Mouse (Mus musculus) cerebellum, postnatal 10 days (tissue): ENCODE measurements at regions not wholly inside any gene's neighbourhood (a gene's known extent, or its start where the extent isn't known, plus 50 kb on each side); places are given as distances from the start of the nearest gene placed in this dataset.

ENCODE experiments used
- DNase-seq, 2 experiments: peaks; one replicate each; pipeline ENCODE4 v3.0.0; 2021; ENCODE audit warnings: mixed read lengths in 2 of 2

- no peak for DNase-seq
Observed at GRCm38 (mm10) chr12:85527011-85527410, 53.3 kb downstream of the Fos start.

GRCm38 (mm10) chr12:85531638-85532037, 57.9 kb downstream of the Fos start:
- no peak for DNase-seq

GRCm38 (mm10) chr12:85532221-85532612, 58.5 kb downstream of the Fos start:
- DNase-seq, result no peak

DNA sequence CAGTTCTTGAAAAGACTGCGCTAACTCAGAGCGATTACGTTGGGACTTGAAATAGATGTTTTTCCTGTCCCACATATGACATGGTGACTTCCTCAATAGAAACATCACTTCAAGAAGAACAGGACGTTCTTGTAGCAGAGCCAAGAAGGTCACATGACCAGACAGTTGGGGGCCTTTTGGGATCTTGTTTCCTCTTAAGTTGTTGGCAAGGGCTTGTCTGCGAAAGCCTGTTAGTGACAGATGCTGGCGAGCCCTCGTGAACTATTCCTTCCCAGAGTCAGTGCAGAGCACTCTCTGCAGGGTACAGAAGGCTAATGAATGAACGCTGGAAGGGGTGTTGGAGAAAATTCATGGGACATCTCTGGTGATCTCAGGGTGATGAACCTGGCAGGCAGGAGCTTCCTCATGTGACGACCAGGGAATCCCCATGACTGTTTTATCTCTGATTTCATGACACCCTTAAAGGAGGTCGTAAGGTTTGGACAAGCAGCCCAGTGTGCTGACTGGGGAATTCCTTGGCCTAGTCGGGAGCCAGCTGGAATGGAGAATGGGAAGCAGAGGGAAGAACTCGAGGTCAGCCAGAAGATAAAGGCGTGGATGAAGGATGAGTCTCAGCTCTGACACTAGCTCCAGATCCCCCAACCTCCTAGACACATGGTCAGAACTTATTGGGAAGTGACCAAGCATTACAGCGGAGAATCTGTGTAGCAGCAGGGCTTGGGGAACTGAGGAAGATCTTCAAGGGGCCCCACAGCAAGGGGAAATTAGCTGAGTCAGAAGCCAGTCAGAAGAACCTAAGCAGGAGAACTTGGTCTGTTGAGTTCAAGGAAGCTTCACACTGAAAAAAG, 59.1 kb downstream of the Fos start:
- DNase-seq, result peak; percentile 59 to 69

DNA sequence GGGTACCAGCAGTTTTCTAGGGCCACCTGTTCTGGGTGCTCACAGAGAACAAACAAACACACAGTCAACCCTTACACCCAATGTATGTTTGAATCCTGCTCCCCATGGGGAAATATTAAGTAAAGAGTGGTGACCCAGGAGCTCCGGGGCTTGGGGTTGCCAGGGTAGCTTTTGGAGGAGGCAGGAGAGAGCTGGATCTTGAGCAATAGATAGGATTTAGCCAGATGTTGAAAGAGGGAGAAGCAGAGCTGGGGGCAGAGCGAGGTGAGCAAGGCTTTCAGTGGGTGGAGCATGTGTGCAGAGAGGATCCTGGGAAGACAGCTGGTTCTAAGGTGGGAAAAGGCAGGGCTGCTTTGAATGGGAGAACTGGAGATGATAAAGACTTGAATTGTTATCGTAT, 59.9 kb downstream of the Fos start:
- DNase-seq, result no peak

DNA sequence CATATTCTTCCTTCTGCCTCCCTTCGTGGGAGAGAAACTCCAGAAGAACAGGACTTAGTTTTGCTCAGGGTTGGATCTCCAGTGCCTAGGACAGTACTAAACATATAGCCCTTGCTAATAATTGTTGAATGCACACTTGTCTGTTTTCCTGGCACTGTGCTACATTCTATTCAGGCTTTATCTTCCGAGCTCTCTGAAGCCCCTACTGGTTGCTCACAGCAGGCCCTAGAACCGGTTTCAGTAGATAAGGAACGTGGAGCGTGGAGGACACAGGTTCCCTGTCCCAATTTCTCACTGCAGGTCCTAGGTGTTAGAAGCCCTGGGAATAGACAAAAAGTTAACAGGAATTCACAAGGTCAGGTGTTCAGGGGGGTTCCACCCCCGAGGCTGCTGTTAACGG, 59.4 kb upstream of the Jdp2 start:
- DNase-seq, result no peak

- no peak for DNase-seq
Observed at GRCm38 (mm10) chr12:85541153-85541552, 57.7 kb upstream of the Jdp2 start.

DNA sequence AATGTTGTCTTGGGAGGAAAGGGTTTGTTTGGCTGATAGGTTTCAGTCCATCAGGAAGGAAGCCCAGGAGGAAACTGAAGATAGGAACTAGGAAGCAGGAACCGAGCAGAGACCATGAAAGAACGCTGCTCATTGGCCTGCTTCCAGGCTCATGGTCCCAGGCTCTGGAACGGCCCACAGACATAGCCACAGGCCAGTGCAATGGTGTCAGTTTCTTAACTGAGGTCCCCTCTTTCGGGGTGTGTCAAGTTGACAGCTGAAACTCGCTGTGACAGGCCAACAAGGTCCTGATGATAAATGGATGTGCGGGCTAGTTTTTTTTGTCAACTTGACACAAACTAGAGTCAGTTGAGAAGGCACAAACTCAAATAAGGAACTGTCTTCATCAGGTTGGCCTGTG, 55.9 kb upstream of the Jdp2 start:
- DNase-seq, result no peak

GRCm38 (mm10) chr12:85543520-85543919, 55.3 kb upstream of the Jdp2 start:
- no peak for DNase-seq

- DNase-seq, result no peak
Observed at GRCm38 (mm10) chr12:85544801-85545200, 54.0 kb upstream of the Jdp2 start.

DNA sequence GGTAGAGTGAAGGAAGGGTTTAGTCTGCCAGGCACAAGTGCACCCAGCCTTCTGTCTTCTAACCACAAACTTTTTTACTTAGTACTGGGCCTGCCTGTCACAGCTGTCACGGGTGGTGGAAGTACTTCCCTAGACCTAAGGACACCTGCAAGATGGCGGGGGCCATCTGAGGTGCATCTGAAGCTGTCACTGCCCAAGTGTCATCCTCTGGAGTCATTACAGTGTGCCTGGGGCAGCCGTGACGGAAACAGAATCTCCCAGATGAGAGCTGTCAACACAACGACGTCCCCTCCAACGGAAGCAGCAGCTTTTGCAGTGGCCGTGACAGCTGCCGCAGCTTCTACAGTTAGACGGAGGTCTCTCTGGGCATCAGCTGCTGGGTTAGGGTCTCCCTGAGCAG, 53.1 kb upstream of the Jdp2 start:
- no peak for DNase-seq

GRCm38 (mm10) chr12:85548076-85548475, 50.8 kb upstream of the Jdp2 start:
- DNase-seq, result peak; percentile 39 to 47
